Mouse (Mus musculus) liver, postnatal 0 days (tissue): Measurements from ENCODE around the gene Eri3.

Experiments
- CTCF ChIP-seq: sonication (generic); IDR thresholded peaks from 2 replicates; pipeline ENCODE4 v1.5.1; 2016; ENCODE audit warnings: antibody characterized with exemption, low read depth
- EP300 ChIP-seq: IDR thresholded peaks from 2 replicates; pipeline ENCODE4 v1.6.1; 2016; ENCODE audit warnings: antibody characterized with exemption, low read depth, mild to moderate bottlenecking

- TF ChIP-seq CTCF, result no peak
- TF ChIP-seq EP300, result no peak
Measured at GRCm38 (mm10) chr4:117645859-117646258, 95.7 kb downstream of the Eri3 start.
